Mouse (Mus musculus) kidney, postnatal 25 days (tissue): ENCODE results near the gene Pdgfra.

Source experiments
- DNase-seq, 2 experiments: peaks; one replicate each; pipeline ENCODE4 v3.0.0; 2021; ENCODE audit warnings: mixed read lengths in 2 of 2

Gene Pdgfra

GRCm38 (mm10) chr5:75214520-75214919 is 62.4 kb downstream of the Pdgfra start:
- DNase-seq: peak; percentile 28 to 40

GRCm38 (mm10) chr5:75214929-75215328 is 62.8 kb downstream of the Pdgfra start:
- no peak for DNase-seq

- no peak for DNase-seq
Observed at GRCm38 (mm10) chr5:75215678-75216256, 63.7 kb downstream of the Pdgfra start.

GRCm38 (mm10) chr5:75221610-75222009 is 69.5 kb downstream of the Pdgfra start:
- DNase-seq: no peak

- no peak for DNase-seq
Observed at GRCm38 (mm10) chr5:75222491-75223265, 70.6 kb downstream of the Pdgfra start.

- DNase-seq: no peak
Observed at GRCm38 (mm10) chr5:75238363-75238762, 86.3 kb downstream of the Pdgfra start.

- DNase-seq: no peak
Observed at GRCm38 (mm10) chr5:75238928-75239777, 87.1 kb downstream of the Pdgfra start.

GRCm38 (mm10) chr5:75247070-75247740 is 95.1 kb downstream of the Pdgfra start:
- DNase-seq: no peak
